Mouse (Mus musculus) erythroblast, embryonic 14.5 days (primary cell): Measurements from ENCODE around the gene Brd2.

Experiments
- GATA1 ChIP-seq: IDR thresholded peaks from 2 replicates; pipeline ENCODE4 v1.6.1; 2012; ENCODE audit warnings: low read length, inconsistent platforms, mixed read lengths
- TAL1 ChIP-seq: IDR thresholded peaks from 3 replicates; pipeline ENCODE4 v1.6.1; 2012; ENCODE audit warnings: low read length, inconsistent platforms, mixed read lengths

DNA sequence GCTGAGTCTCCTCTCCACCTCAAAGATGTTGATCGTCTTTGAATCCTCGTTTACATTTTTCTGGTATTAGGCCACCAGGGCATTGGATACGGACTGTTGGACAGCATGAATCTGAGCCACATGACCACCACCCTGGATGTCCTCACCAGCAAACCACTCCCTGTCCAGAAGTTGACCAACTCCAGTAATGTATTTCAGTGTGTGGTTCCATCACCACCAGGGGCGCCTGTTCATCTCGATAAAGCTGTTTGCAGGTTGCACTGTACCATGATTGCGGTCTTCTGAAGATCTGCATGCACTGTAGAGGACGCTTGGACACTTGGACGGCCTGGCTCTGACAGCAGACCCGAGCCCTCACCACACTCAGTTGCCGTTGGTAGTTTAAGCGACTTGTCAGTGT is 10.9 kb upstream of the Brd2 start:
- no peak for TF ChIP-seq GATA1
- no peak for TF ChIP-seq TAL1
